Mouse (Mus musculus): ENCODE data around the gene Ttf2.

DNA sequence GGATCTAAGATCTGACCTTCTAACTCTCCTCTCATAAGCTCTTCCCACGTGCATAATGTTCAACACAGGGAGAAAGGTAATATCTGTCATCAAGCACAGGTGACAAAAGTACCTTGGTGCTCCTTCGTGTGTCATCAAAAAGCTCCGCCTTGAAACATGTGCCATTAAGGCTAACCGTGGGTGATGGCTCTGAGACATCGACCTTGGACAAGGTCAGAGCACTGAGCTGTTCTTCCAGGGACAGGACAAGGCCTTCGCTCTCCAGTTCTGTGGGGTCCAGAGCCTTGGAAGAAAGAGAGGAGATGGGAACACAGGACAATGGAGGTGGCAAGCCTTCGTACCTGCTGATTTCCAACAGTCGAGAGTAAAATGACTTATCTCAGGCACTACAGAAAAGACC, 22.2 kb downstream of the Ttf2 start:
- TF ChIP-seq POLR2A (IDR thresholded peaks at IDR 0.05; ENCODE audit: extremely low read depth, insufficient read depth, low read length) (no peak), CTCF (IDR thresholded peaks at IDR 0.05; ENCODE audit: low read depth, low read length) (no peak)
